Mouse (Mus musculus) midbrain, embryonic 15.5 days (tissue): ENCODE measurements at regions not wholly inside any gene's neighbourhood (a gene's known extent, or its start where the extent isn't known, plus 50 kb on each side); places are given as distances from the start of the nearest gene placed in this dataset.

ENCODE experiments used
- ATAC-seq: fragments of 200-750 bp; cut with Nextera tagmentation; replicated peaks from 2 replicates; pipeline ENCODE4 v1.8.0; 2017; ENCODE audit warnings: moderate TSS enrichment
- H3K27ac ChIP-seq: fragments of 300-500 bp; sonication (generic); 2 replicates; pipeline ENCODE4 v1.5.1; 2015; ENCODE audit warnings: mild to moderate bottlenecking, inconsistent platforms
- H3K27me3 ChIP-seq: fragments of 300-500 bp; sonication (generic); replicated peaks from 2 replicates; pipeline ENCODE4 v1.6.1; 2015; ENCODE audit warnings: inconsistent platforms
- H3K36me3 ChIP-seq: fragments of 300-500 bp; sonication (generic); replicated peaks from 2 replicates; pipeline ENCODE4 v1.6.1; 2015; ENCODE audit warnings: inconsistent platforms
- H3K4me1 ChIP-seq: fragments of 300-500 bp; sonication (generic); 2 replicates; pipeline ENCODE4 v1.6.1; 2015; ENCODE audit warnings: inconsistent platforms
- H3K4me2 ChIP-seq: fragments of 300-500 bp; sonication (generic); 2 replicates; pipeline ENCODE4 v1.6.1; 2015; ENCODE audit warnings: inconsistent platforms, mild to moderate bottlenecking, moderate library complexity
- H3K4me3 ChIP-seq: fragments of 300-500 bp; sonication (generic); 2 replicates; pipeline ENCODE4 v1.5.1; 2015; ENCODE audit warnings: mild to moderate bottlenecking, inconsistent platforms
- H3K9ac ChIP-seq: fragments of 300-500 bp; sonication (generic); 2 replicates; pipeline ENCODE4 v1.6.1; 2015; ENCODE audit warnings: mild to moderate bottlenecking, inconsistent platforms
- H3K9me3 ChIP-seq: fragments of 300-500 bp; sonication (generic); 2 replicates; pipeline ENCODE4 v1.6.1; 2016; ENCODE audit warnings: inconsistent platforms
- WGBS: fragments of 180-500 bp; shearing (Covaris S2); methylation state at CpG from one replicate; pipeline ENCODE4 v1.1.7; 2015; ENCODE audit warnings: mixed read lengths; 5-methylcytosine and 5-hydroxymethylcytosine counted together

DNA sequence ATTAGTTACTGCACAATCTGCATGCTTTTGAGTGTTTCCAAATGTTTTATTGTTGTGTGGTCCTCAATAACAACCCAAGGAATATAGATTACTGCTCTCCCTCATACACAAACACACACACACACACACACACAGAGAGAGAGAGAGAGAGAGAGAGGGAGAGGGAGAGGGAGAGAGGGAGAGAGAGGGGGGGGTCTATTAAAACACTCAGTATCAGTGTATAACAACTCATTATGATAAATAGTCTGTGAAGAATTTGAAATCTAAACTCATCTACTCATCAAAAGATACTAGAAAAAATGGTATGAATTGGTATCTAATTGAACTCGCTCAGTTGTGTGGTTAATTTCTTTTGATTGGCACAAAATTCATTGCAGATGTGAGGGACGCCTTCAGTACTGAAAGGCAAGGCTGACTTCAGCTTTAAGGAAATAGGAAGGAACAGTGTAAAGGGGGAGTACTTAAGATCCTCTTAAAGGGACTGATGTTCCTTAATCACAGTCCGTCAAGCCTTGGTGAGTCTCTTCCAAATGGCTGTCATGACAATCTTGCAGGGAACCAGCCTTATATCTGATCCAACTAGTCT is 72.6 kb upstream of the Npy2r start:
- 80% methylated on average over 3 of the region's 3 CpGs for WGBS
- Histone ChIP-seq H3K9me3 (no peaks in the 10 kb centered on the region), H3K36me3 (no peaks in the 10 kb centered on the region), H3K4me3 (no peak overlapping the region), H3K27me3 (no peaks in the 10 kb centered on the region), H3K9ac (no peak overlapping the region), H3K27ac (no peak overlapping the region), H3K4me2 (no peak overlapping the region), H3K4me1 (no peaks in the 10 kb centered on the region)
- no peak for ATAC-seq

DNA sequence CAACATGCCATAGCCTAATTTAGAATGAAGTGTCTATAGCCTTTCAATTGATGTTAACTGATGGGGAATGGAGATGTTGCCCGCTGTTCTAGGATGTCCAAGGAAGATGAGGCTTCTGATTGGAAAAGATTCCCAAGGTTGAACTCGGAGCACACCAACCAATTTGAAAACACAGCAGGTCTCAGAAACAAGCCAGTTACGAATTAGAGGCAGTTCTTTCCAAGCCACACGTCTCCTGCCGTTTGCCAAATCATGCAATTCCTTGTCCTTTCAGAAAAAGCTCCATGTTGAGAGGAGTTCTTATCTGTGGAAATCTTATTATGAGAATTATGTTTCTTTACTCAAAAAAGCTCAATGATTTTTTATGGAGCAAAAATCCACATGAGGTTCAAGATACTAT is 71.5 kb upstream of the Npy2r start:
- H3K27me3 ChIP-seq: no peaks in the 10 kb centered on the region
- no peak for ATAC-seq
- no peak overlapping the region for H3K9ac ChIP-seq
- H3K27ac ChIP-seq: no peak overlapping the region
- H3K4me3 ChIP-seq: no peak overlapping the region
- no peaks in the 10 kb centered on the region for H3K9me3 ChIP-seq
- WGBS: 73% methylated on average over 5 of the region's 5 CpGs
- no peaks in the 10 kb centered on the region for H3K4me1 ChIP-seq
- no peaks in the 10 kb centered on the region for H3K36me3 ChIP-seq
- H3K4me2 ChIP-seq: no peak overlapping the region

DNA sequence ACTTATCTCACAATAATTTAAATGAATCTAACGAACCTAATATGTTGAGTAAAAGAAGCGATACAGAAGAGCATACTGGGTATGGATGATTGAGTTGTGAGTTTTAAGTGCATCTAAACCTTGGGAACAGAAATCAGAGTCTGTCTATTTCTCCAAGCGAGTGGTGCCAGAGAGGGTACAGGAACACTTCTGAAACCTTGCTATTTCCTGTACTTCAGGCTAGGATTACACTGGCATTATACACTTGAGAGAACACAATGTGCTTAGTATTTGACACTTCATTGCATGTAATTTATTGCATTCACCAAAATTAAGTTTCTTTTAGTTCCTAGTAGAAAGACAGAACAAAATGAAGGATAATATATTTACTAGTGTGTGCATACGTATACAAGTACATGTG is 54.0 kb upstream of the Npy2r start:
- Histone ChIP-seq H3K27ac (no peak overlapping the region), H3K36me3 (no peaks in the 10 kb centered on the region), H3K9ac (no peak overlapping the region), H3K27me3 (no peaks in the 10 kb centered on the region), H3K4me1 (no peaks in the 10 kb centered on the region), H3K9me3 (no peaks in the 10 kb centered on the region), H3K4me3 (no peak overlapping the region), H3K4me2 (no peak overlapping the region)
- no peak for ATAC-seq
- 89% methylated on average over 4 of the region's 4 CpGs for WGBS

DNA sequence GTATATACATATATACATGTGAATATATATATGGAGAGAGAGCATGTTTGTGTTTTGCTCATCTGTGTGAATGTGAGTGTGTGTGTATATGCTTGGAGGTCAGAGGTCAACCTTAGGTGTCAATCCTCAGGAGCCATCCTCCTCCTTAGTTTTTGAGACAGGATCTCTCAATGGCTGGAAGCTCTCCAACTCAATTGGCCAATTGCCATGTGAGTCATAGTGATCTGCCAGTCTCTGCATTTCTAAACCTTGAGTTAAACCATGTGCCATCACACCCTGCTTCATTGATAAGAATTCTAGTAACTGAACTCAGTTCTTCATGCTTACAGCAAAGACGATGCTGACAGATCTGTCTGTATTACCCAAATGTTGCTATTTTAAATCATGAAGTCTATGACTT is 50.8 kb upstream of the Npy2r start:
- Histone ChIP-seq H3K4me1 (no peaks in the 10 kb centered on the region), H3K9ac (no peak overlapping the region), H3K27ac (no peak overlapping the region), H3K27me3 (no peaks in the 10 kb centered on the region), H3K9me3 (no peaks in the 10 kb centered on the region), H3K4me2 (no peak overlapping the region), H3K36me3 (no peaks in the 10 kb centered on the region), H3K4me3 (no peak overlapping the region)
- no peak for ATAC-seq
- WGBS: 92% methylated on average over 1 of the region's 1 CpGs
